Mouse (Mus musculus) heart, adult 9 months (tissue): ENCODE measurements around the gene Mcrs1.
"Not testable (repeated sequence)": the region's sequence is repeated elsewhere in the genome, so short reads cannot be mapped to it uniquely, and the experiment has no call there.

Experiments used
- DNase-seq, 2 experiments: peaks; one replicate each; pipeline ENCODE4 v3.0.0; 2022; ENCODE audit warnings: low spot score in 2 of 2

Gene Mcrs1

DNA sequence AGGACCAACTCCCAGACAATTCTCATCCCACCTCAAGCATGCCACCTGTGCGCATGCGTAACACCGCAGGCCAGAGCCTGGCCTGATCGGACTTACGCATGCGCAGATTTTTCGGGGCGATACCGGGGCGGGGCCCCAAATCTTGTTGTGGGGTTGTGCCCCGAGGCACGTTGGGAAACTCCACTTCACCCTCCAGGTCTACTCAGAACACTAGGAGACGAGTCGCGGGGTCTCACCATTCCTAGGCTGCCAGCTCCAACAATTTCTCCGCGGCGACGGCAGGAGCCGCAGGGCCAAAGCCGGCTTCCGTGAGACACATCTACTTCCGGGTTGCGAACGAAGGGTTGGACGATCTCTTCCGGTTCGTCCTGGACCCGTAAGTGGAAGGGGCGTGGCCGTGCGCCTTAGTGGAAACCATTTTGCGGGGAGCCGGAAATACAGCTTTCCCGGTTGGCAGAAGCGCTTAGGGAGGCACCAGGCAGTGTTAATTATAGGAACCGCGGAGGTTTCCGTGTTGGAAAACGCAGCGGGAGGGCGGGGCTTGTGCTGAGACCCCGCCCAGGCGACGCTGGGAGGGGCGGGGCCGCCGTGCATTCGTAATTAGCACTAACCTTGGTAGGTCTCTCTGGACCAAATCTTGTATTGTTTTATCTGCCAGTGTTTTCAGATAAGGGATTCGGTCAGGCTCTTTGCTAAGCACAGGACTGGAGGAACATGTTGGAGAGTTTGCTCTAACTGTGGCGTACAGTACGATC, at the start of gene Mcrs1:
Mcrs1 (minus strand) TSS at position 336 of the 755 bp plus-strand sequence.
- peak; percentile 98 to 99 for DNase-seq

DNA sequence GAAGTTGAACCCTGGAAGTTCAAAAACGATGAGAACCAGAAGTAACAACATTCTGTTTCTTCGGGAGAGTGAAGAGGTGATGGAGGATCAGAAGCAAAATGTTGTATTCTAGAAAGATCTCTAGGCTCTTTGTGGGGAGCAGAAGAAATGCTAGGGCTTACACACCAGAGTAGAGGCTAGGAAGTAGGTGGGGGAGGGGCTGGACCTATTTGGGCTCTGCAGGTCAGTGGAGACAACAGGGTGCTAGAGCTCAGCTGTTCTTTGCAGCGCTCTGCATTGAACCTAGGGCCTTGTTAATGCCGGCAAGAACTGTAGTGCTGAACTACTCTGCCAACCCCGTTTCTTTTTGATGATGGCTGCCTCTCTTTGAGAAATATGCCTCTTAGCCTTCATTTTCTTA, 44.5 kb upstream of the Mcrs1 start:
- no peak for DNase-seq

DNA sequence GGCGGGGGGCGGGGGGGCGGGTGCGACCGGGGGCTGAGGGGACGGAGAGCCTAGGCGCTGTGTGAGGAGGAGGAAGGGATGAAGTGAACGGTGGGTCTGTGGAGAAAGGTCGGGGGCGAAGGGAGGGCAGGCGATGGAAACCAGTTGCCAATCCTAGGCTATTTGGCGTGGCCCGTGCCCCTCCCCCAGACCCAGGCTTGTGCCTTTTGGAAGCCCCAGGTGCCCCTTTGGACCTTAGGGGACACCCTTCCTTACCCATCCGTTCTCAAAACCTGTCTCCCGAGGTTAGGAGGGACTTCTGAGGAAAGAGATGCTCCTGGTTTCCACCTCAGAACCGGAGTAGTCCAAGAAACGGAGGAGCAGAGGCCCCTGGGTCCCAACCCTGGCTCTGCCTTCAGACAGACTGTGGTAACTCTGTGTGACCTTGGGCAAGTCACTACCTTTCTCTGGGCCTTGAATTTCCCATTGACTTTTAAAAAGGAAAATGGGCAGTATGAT, 43.8 kb upstream of the Mcrs1 start, which contains the start of gene Fam186b:
Fam186b (minus strand) TSS at position 405 of the 498 bp plus-strand sequence.
- peak in 1 of 2 experiments; percentile 45 for DNase-seq

DNA sequence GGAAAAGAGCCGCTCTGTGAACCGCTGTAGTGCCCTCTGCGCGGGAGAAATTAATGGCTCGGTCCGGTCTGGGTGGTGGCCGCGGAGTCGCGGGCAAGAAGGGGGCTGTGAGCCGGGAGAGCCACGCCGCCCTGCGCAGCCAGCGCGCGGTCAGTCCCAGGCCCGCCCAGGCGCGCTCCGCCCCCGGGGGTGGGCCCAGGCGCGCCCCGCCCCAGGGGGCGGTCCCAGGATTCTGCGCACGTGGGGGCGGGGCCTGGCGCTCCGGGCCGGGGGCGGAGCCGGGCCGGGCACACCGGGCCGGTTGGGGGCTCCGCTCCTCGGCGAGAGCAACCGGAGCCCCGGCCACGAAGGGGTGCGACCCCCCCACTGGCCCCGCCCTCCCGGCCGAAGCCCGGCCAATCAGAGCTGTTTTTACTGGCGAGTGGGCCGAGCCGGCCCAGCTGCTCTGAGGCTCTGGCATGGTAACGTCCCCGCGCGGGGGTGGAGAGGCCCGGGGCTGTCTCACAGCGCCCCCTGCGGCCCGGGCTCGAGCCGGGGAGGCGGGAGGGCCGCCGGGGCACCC, 43.1 kb upstream of the Mcrs1 start, which contains the start of gene Prpf40b:
Prpf40b (plus strand) TSS at position 275 of the 562 bp plus-strand sequence.
- DNase-seq, result peak; percentile 95 to 96

DNA sequence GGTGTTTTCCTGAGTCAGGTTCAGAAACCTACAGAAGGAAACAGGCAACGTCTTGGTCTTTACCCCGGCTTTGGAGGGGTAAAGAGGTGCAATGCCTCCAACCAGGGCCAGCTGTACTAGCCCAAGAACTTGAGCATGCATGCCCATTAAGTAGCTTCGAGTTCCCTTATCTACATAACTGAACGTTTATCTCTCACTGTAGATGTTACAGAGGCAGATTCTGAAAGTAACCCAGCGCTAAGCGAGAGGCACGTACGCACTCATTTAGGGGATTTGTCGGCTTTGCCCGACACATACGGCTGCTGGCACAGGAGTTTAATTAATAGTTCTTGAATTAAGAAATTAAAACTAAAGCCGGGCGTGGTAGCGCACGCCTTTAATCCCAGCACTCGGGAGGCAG, 42.5 kb upstream of the Mcrs1 start:
- DNase-seq, result no peak

DNA sequence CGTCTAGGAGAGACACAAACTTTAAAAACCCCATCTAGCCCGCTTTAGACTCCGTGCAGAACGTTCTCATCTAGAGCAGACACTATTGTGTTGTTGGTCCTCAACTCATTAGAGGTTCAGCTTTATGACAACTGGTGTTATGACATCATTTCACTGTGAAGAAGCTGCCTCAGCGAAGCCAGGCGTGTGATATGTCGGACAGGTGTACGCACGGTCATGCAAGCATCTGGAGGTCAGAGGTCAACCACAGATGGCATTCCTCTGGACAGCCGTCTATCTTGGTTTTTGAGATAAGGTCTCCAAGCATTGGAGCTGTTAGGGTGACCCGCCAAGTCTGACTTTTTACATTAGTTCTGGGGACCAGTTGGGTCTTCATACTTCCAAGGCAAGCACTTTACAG, 38.8 kb upstream of the Mcrs1 start:
- no peak for DNase-seq

DNA sequence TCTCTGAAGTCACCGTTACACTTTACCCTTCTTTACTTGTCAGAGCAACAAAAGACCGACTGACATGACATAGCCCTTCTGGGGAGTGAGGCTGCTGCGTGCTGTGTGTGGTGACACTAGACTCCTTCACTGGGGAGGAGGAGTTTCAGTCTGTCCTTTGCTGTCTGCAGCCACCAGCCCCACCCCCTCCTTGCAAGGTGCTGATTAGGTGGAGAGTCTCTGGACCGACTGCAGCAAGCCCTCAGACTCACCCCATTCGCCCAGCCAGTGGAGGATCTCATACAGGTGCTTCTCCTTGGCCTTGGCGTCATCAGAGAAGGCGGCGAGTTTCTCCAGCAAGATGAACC, 33.4 kb upstream of the Mcrs1 start:
- DNase-seq, result no peak

DNA sequence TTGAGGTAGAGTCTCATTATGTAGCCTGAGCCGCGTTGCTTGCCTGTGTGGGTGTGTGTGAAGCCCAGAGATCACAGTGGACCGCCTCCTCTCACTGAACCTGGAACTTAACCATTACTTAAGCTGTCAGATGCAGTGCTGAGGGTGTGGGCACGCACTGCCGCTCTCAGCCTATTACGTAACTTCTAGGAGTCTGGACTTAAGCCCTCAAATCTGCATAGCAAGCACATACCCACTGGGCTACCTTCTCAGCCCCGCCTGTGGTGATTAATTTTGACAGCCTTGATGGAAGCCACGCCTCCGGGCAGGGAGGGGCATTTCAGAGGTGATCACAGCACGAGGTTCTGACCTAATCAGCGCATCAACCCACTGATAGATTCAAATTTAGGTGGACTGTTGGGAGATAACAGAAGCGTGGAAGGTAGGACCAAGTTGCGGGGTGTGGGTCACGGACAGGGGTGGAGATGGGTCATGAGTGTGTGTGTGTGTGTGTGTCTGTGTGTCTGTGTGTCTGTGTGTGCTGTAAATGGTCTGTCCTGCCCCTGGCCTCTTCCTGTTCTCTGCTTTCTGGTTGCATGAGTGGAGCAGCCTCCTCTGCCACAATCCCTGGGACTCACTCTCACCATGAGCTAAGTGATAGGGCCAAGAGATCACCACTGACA, 32.9 kb upstream of the Mcrs1 start:
- DNase-seq, result no peak

DNA sequence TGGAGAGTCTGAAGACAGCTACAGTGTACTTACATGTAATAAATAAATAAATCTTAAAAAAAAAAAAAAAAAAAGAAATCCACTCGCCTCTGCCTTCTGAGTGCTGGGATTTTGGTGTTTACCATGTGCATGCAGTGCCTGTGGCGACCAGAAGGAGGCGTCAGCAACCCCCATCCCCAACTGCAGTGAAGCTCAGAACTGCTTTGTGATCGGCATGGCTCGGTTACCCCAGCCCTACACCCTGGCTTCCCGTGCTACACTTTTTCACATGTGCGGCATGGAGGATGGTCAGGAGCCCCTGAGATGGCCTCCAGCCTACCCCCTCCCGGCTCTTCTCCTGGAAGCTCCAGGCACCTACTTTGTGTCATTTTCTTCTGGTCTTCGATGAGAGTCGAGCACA, 31.7 kb upstream of the Mcrs1 start:
- DNase-seq, result no peak

DNA sequence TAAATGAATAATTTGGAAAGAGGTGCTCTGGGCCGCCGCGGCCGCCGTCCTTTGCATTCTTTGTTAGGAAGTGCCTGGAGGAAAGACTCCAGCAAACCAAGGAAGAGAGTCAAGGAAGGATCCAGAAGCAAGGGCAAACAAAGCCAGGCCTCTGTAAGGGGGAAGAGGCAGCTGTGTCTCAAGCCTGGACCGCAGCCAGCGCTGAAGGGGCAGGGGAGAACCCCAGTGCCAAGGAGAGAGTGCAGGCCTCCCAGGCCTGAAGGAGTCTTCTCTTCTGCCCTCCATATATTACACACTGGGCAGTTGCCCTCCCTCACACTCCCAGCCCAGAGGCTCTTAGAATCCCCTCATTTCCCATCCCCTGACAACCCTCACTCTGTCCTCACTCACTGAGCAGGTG, 26.5 kb upstream of the Mcrs1 start:
- DNase-seq, result no peak

DNA sequence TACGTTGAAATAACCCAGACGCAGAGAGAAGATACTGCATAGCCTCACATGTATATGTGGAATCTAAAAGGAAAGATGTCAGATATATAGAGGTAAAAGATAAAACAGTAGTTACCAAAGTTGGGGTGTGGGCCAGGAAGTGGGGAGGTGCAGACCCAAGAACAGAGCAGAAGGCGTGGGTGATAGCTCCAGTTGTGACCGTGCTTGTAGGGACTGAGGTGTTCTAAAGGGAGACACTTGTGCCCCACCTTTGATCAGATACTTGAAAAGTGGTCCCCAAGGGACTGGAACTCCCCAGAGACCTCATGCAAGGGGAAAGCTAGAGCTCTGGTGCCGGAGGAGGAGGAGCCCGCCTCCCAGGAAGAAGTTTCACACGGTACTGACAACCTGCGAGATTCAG, 24.3 kb upstream of the Mcrs1 start:
- no peak for DNase-seq

DNA sequence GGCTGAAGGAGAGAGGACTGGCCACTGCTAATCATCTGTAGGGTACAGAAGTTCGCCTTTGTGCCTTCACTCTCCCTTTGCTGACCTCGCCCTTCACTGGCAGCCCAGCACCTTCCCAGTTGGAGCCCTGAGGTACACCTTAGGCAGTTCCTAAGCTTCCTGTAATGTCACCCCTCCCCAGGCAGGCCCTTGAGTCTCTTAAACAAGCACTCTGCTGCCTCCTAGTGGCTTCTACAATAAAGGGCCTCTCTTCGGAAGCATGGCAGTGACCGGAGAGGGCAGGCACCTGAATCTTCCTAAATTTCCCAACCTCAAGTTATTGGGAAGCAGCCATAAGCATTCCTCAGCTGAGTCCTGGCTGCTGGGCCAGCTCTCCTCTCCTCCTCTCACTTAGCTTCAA, 13.9 kb upstream of the Mcrs1 start:
- peak; percentile 63 to 68 for DNase-seq

DNA sequence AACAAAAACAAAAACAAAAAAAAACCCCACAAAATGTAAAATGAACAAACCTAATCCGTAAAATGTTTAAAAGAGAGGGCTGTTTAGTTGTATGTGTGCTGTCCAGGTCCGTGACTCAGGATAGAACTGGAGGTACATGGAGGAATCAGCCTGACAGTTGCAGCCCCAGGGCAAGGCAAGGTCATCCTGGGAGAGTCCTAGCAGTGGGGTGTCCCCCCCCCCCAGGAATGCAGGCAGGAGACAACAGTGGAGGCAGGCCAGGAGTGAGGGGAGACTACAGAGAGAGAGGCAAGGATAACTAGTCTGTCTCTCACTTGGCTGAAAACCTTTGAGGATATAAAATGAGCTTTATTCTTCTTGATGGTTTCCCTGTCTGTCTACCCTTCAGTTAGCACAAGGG, 12.6 kb upstream of the Mcrs1 start:
- no peak for DNase-seq

DNA sequence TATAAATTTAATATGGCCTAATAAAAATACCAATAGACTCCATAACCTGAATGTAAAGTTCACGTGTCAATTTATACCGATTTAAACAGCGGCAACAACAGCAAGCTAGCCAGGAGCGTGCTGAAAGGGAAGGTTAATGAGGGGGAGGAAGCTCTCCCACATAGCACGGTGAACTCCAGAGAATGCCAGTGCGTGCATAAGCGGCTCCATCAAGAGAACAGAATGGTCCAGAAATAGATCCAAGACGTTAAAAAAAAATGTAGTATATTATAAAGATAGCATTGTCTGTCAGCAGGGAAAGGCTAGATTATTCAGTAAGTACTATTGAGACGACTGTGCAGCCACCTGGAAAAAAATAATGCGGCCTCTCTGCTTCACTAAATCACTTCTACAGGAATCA, 10.9 kb upstream of the Mcrs1 start:
- no peak for DNase-seq

DNA sequence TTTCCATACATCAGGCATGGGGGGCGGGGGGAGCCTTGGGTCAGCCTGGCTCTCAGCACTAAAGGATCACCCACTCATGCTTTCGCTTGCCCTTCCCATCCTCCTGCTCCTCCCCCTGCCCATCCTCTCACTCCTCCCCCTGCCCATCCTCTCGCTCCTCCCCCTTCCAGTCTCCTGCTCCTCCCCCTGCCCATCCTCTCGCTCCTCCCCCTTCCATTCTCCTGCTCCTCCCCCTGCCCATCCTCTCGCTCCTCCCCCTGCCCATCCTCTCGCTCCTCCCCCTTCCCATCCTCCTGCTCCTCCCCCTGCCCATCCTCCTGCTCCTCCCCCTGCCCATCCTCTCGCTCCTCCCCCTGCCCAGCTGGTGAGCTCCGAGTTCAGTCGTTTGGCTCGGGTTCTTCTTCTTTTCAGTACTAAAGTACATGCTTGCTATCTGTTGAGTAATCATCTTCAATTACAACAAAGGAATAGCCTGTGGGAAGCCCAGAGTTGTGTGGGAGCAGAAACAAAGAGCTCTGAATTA, 8.0 kb upstream of the Mcrs1 start:
- DNase-seq, result peak; percentile 36 to 52

DNA sequence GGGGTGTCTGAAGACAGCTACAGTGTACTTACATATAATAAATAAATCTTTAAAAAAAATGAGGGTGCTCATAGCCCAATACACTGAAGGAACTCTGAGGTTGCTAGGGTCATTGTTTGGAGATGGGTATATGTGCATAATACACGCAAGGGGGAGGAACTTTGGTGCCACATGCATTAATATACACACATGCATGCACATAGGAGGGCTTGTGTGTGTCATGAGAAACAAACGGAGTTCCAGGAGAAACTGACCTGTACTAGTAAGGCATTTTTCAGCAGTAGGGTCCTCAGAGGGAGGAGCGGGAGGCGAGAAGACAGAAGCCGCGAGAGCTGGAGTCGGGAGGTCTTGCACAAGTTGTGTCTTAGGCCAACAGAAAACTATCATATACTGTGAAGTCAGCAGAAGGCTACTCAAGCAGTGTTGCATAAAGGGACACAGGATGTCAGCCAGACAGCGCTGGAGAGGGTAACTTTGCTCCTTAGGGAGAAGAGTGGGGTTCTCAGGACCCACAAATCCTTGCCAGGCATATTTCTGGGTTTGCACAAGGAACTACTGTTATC, 7.5 kb upstream of the Mcrs1 start:
- DNase-seq, result peak in 1 of 2 experiments; percentile 36

DNA sequence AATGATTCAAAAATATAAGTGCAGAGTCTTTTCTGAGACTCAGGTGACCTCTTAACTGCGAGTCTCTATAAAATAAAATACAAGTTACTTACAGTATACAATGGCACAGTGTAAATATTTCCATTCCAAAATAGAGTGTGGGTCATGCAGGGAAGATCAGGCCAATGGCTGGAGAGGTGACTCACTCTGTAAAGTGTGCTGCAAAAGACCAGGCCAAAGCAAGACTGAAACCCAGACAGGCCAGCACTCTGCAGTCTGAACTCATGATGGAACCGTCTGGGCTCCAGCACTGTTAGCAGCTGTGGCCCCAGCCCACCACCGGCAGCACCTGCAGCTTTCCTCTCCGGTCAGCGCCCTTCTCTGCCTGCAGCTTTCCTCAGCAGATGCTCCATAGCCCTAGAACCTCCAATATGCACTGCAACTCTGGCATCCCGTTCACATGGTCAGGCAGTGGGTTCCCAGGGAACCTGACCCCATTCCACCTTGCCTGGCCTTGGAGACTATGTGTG, 3.5 kb upstream of the Mcrs1 start:
- no peak for DNase-seq

DNA sequence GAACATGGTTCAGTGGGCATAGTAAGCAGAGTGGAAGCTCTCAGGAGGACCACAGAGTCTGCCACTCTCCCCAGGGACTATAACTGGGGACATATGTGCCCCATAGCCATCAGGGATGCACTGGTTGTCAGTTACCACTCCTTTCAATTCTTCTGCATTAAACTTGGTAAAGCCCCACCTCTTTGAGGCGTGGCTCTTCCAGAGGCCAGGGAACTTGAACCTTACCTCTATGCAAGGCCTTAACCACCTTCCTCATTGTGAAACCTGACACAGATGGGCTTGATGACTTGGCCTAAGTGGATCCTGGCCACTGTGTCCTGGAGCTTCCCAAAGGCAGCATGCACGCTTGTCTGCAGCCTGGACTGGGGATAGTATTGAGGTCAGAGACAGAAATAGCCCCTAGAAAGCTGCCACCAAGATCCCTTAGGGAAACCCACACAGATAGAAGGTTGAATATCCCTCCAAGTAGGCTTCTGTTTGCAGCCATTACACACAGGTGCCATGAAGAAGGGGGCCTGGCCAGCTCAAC, 2.8 kb upstream of the Mcrs1 start:
- DNase-seq, result peak; percentile 28 to 34

DNA sequence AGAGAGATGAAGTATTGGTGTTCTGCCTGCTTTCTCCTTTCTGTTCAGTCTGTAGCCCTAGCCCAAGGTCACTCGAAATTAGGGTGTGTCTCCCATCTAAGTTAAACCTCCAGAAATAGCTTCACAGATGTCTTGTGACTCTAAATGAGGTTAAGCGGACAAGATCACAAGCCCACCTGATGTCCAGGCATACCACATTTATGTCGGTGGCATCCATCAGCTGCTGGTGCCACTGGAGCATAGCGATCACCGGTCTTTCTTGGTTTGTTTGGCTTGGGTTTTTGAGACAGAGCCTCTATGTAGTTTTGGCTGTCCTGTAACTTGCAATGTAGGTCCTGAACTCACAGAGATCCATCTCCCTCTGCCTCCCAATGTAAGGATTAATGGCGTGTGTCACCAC, 2.0 kb upstream of the Mcrs1 start:
- no peak for DNase-seq

DNA sequence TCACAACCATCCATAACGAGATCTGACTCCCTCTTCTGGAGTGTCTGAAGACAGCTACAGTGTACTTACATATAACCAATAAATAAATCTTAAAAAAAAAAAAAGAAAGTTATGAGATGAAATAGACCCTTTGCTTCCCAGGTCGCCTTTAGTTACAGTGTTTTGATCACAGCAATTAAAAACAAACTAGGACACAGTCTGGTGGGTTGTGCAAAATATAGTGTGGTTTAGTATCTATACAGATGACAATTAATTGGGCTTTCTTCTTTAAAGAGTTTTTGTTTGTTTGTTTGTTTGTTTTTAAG, 1.4 kb upstream of the Mcrs1 start:
- not testable (repeated sequence) for DNase-seq

DNA sequence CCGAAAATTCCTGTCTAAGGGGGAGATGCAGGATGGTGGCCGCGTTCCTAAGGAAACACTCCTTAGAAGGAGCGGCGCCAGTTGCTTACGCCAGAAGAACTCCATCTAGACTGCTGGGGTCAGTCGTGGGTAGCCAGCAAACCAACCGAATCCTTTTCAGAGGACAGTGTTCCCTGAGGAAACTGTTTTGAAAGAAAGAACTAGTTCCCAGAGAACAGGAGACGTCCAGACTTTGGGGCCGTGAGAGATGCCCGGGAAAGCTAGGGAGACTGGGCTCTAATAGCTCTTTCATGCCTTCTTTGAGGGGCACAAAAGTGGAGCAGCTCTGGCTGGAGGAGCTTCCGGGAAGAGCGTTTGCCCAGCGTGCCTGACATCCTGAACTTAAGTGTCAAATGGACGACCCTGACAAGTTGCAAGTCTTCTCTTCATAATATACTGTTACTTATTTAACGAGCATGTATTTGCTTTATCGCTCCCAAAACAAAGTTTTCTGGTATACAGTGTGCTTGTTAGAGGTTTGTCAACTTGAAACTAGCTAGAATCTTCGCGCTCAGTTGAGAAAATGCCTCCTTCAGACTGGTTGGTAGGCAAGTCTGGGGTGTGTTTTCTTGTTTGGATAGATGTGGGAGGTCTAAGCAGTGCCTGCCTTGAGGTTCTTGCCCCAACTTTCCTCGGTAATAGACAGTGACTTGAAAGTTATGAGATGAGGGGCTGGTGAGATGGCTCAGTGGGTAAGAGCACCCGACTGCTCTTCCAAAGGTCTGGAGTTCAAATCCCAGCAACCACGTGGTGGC, 817 bp upstream of the Mcrs1 start:
- no peak for DNase-seq
